Mouse (Mus musculus): ENCODE data around the gene Psmd14.

DNA sequence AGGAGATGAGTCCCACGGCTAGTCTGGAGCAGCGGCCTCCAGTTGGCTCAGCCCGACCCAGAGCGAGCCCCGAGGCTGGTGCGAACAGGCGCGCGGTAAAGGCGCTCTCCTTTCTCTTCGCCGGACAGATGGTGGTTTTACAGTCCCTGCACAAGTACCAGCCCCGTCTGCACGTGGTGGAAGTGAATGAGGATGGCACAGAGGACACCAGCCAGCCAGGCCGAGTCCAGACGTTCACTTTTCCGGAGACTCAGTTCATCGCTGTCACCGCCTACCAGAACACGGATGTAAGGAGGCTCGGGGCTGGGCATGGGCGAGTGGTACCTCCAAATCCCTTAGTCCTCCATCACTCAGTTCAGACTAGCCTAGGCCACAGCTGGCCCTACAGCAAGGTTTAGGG is 95.7 kb downstream of the Psmd14 start:
- no peak for TF ChIP-seq CTCF (IDR thresholded peaks at IDR 0.05; ENCODE audit: low read depth, low read length)
- TF ChIP-seq TAL1 (conservative IDR thresholded peaks at IDR 0.05; ENCODE audit: low read depth, low read length) = no peak
